ENCODE assay signal across 16 mouse cellular contexts in genomic region chr19:30626036-30626435, GRCm38 (mm10).
DNase-seq lines count a peak whose midpoint lies in the region; ATAC-seq and TF ChIP-seq lines count a peak whose summit lies in the region.
"Had no signal": no experiment of that assay in that cellular context is flagged by ENCODE, and none has a peak within 500 bp of the region (broad histone marks: within the 10 kb centered on the region; RNA-seq: fewer than 3 reads in every experiment).

No protein-coding gene starts in this region.

- H3K4me1 ChIP-seq in kidney, embryonic 14.5 days (ENCODE audit: control insufficient read depth, insufficient read depth, low read length), result no peaks in the 10 kb centered on the region
- peaks cover 4% of the 10 kb centered on the region; the same call in 1 of the 2 replicates for H3K4me1 ChIP-seq in kidney, adult 2 months (ENCODE audit: control insufficient read depth, insufficient read depth, low read length)
- H3K4me1 ChIP-seq: liver, embryonic 12.5 days; megakaryocyte, embryonic 14.5 days; neural tube, embryonic 13.5 days had no signal

- TF ChIP-seq POLR2A in kidney, adult 2 months (IDR thresholded peaks at IDR 0.05; ENCODE audit: low read depth, low read length), result no peak

- H3K27me3 ChIP-seq in kidney, embryonic 14.5 days (ENCODE audit: control insufficient read depth, insufficient read depth, low read length), result no peaks in the 10 kb centered on the region
- no peaks in the 10 kb centered on the region for H3K27me3 ChIP-seq in kidney, adult 2 months (replicated peaks; ENCODE audit: control insufficient read depth, insufficient read depth, low read length)
- H3K27me3 ChIP-seq: liver, embryonic 12.5 days; megakaryocyte, embryonic 14.5 days; neural tube, embryonic 13.5 days had no signal

- no peak overlapping the region for H3K9ac ChIP-seq in kidney, embryonic 14.5 days (ENCODE audit: low read depth, low read length)
- H3K9ac ChIP-seq: forebrain, postnatal 0 days; liver, embryonic 12.5 days; neural tube, embryonic 13.5 days had no signal

- H3K9me3 ChIP-seq in kidney, embryonic 14.5 days (ENCODE audit: control insufficient read depth, low read length), result no peaks in the 10 kb centered on the region
- H3K9me3 ChIP-seq: liver, embryonic 12.5 days; megakaryocyte, embryonic 14.5 days; neural tube, embryonic 13.5 days had no signal

- H3K4me3 ChIP-seq in kidney, embryonic 14.5 days (ENCODE audit: low read length), result no peak overlapping the region
- H3K4me3 ChIP-seq in kidney, adult 2 months (ENCODE audit: insufficient read depth, low read depth, low read length), result no peak overlapping the region
- H3K4me3 ChIP-seq: liver, embryonic 12.5 days; megakaryocyte, embryonic 14.5 days; neural tube, embryonic 13.5 days had no signal

- no peak overlapping the region for H3K27ac ChIP-seq in kidney, embryonic 14.5 days (ENCODE audit: low read depth, low read length)
- H3K27ac ChIP-seq in kidney, adult 2 months (ENCODE audit: insufficient read depth, low read depth, low read length), result no peak overlapping the region
- H3K27ac ChIP-seq: liver, embryonic 12.5 days; neural tube, embryonic 13.5 days had no signal

- no peak overlapping the region for H3K4me2 ChIP-seq in kidney, embryonic 14.5 days (replicated peaks; ENCODE audit: low read depth, low read length)
- H3K4me2 ChIP-seq: liver, embryonic 12.5 days; neural tube, embryonic 13.5 days had no signal

- 43% methylated on average over 7 of the region's 7 CpGs for WGBS in kidney, embryonic 14.5 days
- WGBS in kidney, adult 2 months, result 26% methylated on average over 7 of the region's 7 CpGs

- no peak for ATAC-seq in kidney, embryonic 14.5 days (ENCODE audit: low FRiP score, low TSS enrichment)
- ATAC-seq: CD4-positive, CD25-positive, alpha-beta regulatory T cell, adult 4 months; forebrain, postnatal 0 days; liver, embryonic 12.5 days had no signal

- H3K36me3 ChIP-seq in kidney, embryonic 14.5 days (ENCODE audit: control insufficient read depth, insufficient read depth, low read length), result no peaks in the 10 kb centered on the region
- no peaks in the 10 kb centered on the region for H3K36me3 ChIP-seq in kidney, adult 2 months (ENCODE audit: control insufficient read depth, insufficient read depth, low read length)
- H3K36me3 ChIP-seq: liver, embryonic 12.5 days; neural tube, embryonic 13.5 days had no signal

- no peak for TF ChIP-seq CTCF in kidney, adult 2 months (conservative IDR thresholded peaks at IDR 0.05; ENCODE audit: insufficient read depth, insufficient read length, low read depth, low read length)

- DNase-seq in kidney, adult 11 months, result peak; percentile 54
- DNase-seq in kidney, adult 2 months, result peak; percentile 67
- DNase-seq in kidney, postnatal 36 days, result peak; percentile 35 to 65
- peak; percentile 18 for DNase-seq in yolk sac, embryonic 10.5 days (ENCODE audit: low spot score)
- no peak for DNase-seq in liver
- no peak for DNase-seq in right cerebral cortex, postnatal 4 days
- DNase-seq: adrenal gland, postnatal 14 days; cerebellum, adult 8-10 months; forebrain, postnatal 0 days; spleen, adult 18-20 months; thymus, postnatal 25 days had no signal

Comparison
In these comparisons a context has a peak if more than half of its experiments do, and no peak if none do; other contexts are left out.
1. DNase-seq: peak in kidney, adult 11 months (single experiment), kidney, adult 2 months (single experiment), kidney, postnatal 36 days (2 of 2) and yolk sac, embryonic 10.5 days (single experiment); none in liver (single experiment) and right cerebral cortex, postnatal 4 days (single experiment).